Mouse (Mus musculus) thymus, adult 2 months (tissue): ENCODE data around the gene C1rl.

Experiments used
- CTCF ChIP-seq: fragments of 200-500 bp; IDR thresholded peaks from 2 replicates; pipeline ENCODE4 v1.5.1; 2012; ENCODE audit warnings: mild to moderate bottlenecking, control low read depth, low read length, moderate library complexity, borderline replicate concordance; ENCODE audit not compliant: control insufficient read depth, poor library complexity, insufficient read depth; ENCODE audit errors: extremely low read depth
- POLR2A ChIP-seq: fragments of 200-500 bp; IDR thresholded peaks from 2 replicates; pipeline ENCODE4 v1.6.1; 2012; ENCODE audit warnings: mild to moderate bottlenecking, low read length, control low read depth, moderate library complexity; ENCODE audit not compliant: control insufficient read depth, poor library complexity, insufficient read depth; ENCODE audit errors: extremely low read depth

GRCm38 (mm10) chr6:124488952-124489351 is 4.0 kb upstream of the C1rl start:
- TF ChIP-seq POLR2A (no peak), CTCF (no peak)
